Mouse (Mus musculus) liver, embryonic 14.5 days (tissue): Measurements from ENCODE around the gene Nfkbid. TPM values are rescaled to one million over a fixed set of nuclear protein-coding genes. Genes with fewer than 3 reads are reported as not detected.

Source experiments
- ATAC-seq: fragments of 200-750 bp; cut with Nextera tagmentation; 2 replicates; pipeline ENCODE4 v1.8.0; 2017; ENCODE audit warnings: moderate number of reproducible peaks, mild to moderate bottlenecking, moderate library complexity; ENCODE audit not compliant: insufficient read depth
- DNase-seq, 3 experiments: peaks; one replicate each; pipeline ENCODE4 v3.0.0-alpha.2; 2012 to 2013; ENCODE audit warnings: low read depth in 3 of 3, low spot score in 3 of 3
- H3K27ac ChIP-seq: fragments of 300-500 bp; sonication (generic); 2 replicates; pipeline ENCODE4 v1.5.1; 2014; ENCODE audit warnings: moderate library complexity, mild to moderate bottlenecking, control low read depth, inconsistent platforms
- H3K27me3 ChIP-seq: fragments of 300-500 bp; sonication (generic); 2 replicates; pipeline ENCODE4 v1.6.1; 2014; ENCODE audit warnings: mild to moderate bottlenecking, low read length, moderate library complexity; ENCODE audit not compliant: control insufficient read depth, insufficient read depth
- H3K36me3 ChIP-seq: fragments of 300-500 bp; sonication (generic); replicated peaks from 2 replicates; pipeline ENCODE4 v1.6.1; 2014; ENCODE audit warnings: low read depth; ENCODE audit not compliant: control insufficient read depth, insufficient read depth
- H3K4me1 ChIP-seq, 2 experiments: fragments of 200-500 bp in 1 of 2; fragments of 300-500 bp in 1 of 2; sonication (generic) in 1 of 2; replicated peaks; 2 replicates each; pipeline ENCODE4 v1.6.1; 2012 to 2014; ENCODE audit warnings: antibody characterized with exemption in 1 of 2, inconsistent platforms in 1 of 2, low read length in 1 of 2; ENCODE audit not compliant: control insufficient read depth in 2 of 2, insufficient read depth in 2 of 2
- H3K4me2 ChIP-seq: fragments of 300-500 bp; sonication (generic); 2 replicates; pipeline ENCODE4 v1.6.1; 2014; ENCODE audit warnings: low read depth, mild to moderate bottlenecking, control low read depth, moderate library complexity
- H3K4me3 ChIP-seq, 2 experiments: fragments of 200-500 bp in 1 of 2; fragments of 300-500 bp in 1 of 2; sonication (generic) in 1 of 2; 2 replicates each; pipeline ENCODE4 v1.5.1; 2012 to 2014; ENCODE audit warnings: low read depth in 2 of 2, low read length in 2 of 2, mild to moderate bottlenecking in 2 of 2, control low read depth in 1 of 2, inconsistent platforms in 1 of 2, moderate library complexity in 1 of 2; ENCODE audit not compliant: insufficient read depth in 1 of 2
- H3K9ac ChIP-seq: fragments of 300-500 bp; sonication (generic); replicated peaks from 2 replicates; pipeline ENCODE4 v1.6.1; 2014; ENCODE audit warnings: mild to moderate bottlenecking, control low read depth, moderate library complexity
- H3K9me3 ChIP-seq: fragments of 300-500 bp; sonication (generic); 2 replicates; pipeline ENCODE4 v1.6.1; 2016; ENCODE audit warnings: low read length, mixed read lengths; ENCODE audit not compliant: control insufficient read depth
- CTCF ChIP-seq: IDR thresholded peaks from 2 replicates; pipeline ENCODE4 v1.5.1; 2016; ENCODE audit warnings: antibody characterized with exemption, low read depth, control low read depth
- EP300 ChIP-seq: IDR thresholded peaks from 2 replicates; pipeline ENCODE4 v1.6.1; 2016; ENCODE audit warnings: antibody characterized with exemption, low read depth
- WGBS: fragments of 180-500 bp; shearing (Covaris S2); extraction: QIAGEN DNeasy Blood & Tissue Kit; methylation state at CpG from one replicate; pipeline ENCODE4 v1.1.7; 2014; ENCODE audit not compliant: insufficient replicate concordance; 5-methylcytosine and 5-hydroxymethylcytosine counted together
- polyA plus RNA-seq, 2 experiments: library from polyadenylated mRNA; depleted of rRNA in 1 of 2; stranded (reverse) in 1 of 2; unstranded in 1 of 2; fragments of >200 nt; fragmentation: Nextera tagmentation in 1 of 2; extraction: Ambion mirVana in 1 of 2; gene quantifications; 2 replicates each; pipeline versions ENCODE4 v1.2.1 to v1.2.3; 2012 to 2014

Gene Nfkbid
- polyA plus RNA-seq, 2 experiments = 0.69 to 1.2 TPM

DNA sequence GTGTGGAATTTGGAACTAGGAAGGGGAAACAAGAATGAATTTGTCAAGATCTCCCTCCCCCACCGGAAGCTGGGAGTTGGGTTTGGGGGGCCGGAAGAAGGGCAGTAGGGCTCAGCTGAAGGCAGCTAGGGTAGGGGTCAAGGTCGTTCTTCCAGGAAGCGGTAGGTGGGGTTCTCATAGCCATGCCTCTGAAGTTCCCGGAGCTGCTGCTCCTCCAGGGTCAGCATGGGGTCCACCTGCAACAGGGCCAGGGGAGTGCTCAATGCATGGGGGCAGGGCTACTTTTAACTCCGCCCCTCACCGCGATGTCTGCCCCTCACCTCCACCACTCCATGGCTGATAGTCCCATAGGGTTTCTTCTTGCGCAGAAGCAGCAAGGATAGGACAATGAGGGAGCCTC is 13.6 kb downstream of the Nfkbid start:
- ATAC-seq (no peak), DNase-seq (no peak)
- Histone ChIP-seq H3K4me3 (no peak overlapping the region), H3K9me3 (no peaks in the 10 kb centered on the region), H3K36me3 (no peaks in the 10 kb centered on the region), H3K27ac (no peak overlapping the region), H3K4me2 (no peak overlapping the region), H3K27me3 (no peaks in the 10 kb centered on the region), H3K9ac (no peak overlapping the region), H3K4me1 (no peaks in the 10 kb centered on the region)
- TF ChIP-seq EP300 (no peak), CTCF (no peak)
- WGBS = 38% methylated on average over 9 of the region's 9 CpGs

GRCm38 (mm10) chr7:30436879-30437278 is 15.3 kb downstream of the Nfkbid start:
- Histone ChIP-seq H3K4me1 (no peaks in the 10 kb centered on the region), H3K4me3 (no peak overlapping the region), H3K36me3 (no peaks in the 10 kb centered on the region), H3K9ac (no peak overlapping the region), H3K27ac (no peak overlapping the region), H3K4me2 (no peak overlapping the region), H3K9me3 (no peaks in the 10 kb centered on the region), H3K27me3 (no peaks in the 10 kb centered on the region)
- ATAC-seq (no peak), DNase-seq (no peak)
- WGBS = 12% methylated on average over 10 of the region's 10 CpGs
- TF ChIP-seq CTCF = no peak
- TF ChIP-seq EP300 = no peak

GRCm38 (mm10) chr7:30439734-30440133 is 18.2 kb downstream of the Nfkbid start:
- TF ChIP-seq CTCF (no peak), EP300 (no peak)
- Histone ChIP-seq H3K4me1 (no peaks in the 10 kb centered on the region; a peak in 1 of 4 replicates), H3K9me3 (no peaks in the 10 kb centered on the region), H3K36me3 (no peaks in the 10 kb centered on the region), H3K4me3 (no peak overlapping the region), H3K27ac (no peak overlapping the region), H3K4me2 (no peak overlapping the region), H3K27me3 (peaks cover 10% of the 10 kb centered on the region), H3K9ac (no peak overlapping the region)
- WGBS = 52% methylated on average over 13 of the region's 13 CpGs
- no peak for DNase-seq
- ATAC-seq = no peak

GRCm38 (mm10) chr7:30440697-30441096 is 19.2 kb downstream of the Nfkbid start:
- TF ChIP-seq EP300 (no peak), CTCF (peak; percentile 86)
- DNase-seq = no peak
- Histone ChIP-seq H3K4me2 (no peak overlapping the region), H3K4me3 (no peak overlapping the region), H3K36me3 (no peaks in the 10 kb centered on the region), H3K27ac (no peak overlapping the region), H3K9ac (no peak overlapping the region), H3K27me3 (peaks cover 20% of the 10 kb centered on the region), H3K4me1 (no peaks in the 10 kb centered on the region; a peak in 1 of 4 replicates), H3K9me3 (no peaks in the 10 kb centered on the region)
- ATAC-seq = no peak
- WGBS = 25% methylated on average over 4 of the region's 5 CpGs

DNA sequence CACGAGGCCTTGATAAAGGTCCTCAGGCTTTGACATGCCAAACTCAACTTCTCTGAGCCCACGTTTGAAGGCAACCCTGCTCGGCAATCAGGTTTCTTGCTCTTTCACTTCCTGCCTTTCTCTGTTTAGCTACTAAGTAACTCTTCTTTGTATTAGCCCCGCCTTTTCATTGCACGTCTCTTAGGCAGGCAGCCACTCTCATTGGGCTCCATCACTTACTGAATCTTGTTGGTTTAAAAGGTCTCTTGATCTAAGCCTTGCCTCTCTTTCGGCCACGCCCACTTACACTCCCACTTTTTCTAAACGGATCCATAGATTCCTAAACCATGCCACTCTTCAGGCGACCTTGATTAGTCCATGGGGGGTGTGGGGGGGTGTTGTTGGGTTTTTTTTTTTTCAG is 22.2 kb downstream of the Nfkbid start:
- no peaks in the 10 kb centered on the region for H3K36me3 ChIP-seq
- H3K4me1 ChIP-seq = no peaks in the 10 kb centered on the region; a peak in 1 of 4 replicates
- no peak for TF ChIP-seq CTCF
- TF ChIP-seq EP300 = no peak
- peaks cover 25% of the 10 kb centered on the region for H3K27me3 ChIP-seq
- H3K4me3 ChIP-seq = no peak overlapping the region
- DNase-seq (no peak), ATAC-seq (no peak)
- H3K9me3 ChIP-seq = no peaks in the 10 kb centered on the region
- WGBS = 19% methylated on average over 9 of the region's 9 CpGs
- no peak overlapping the region for H3K9ac ChIP-seq
- no peak overlapping the region for H3K27ac ChIP-seq
- no peak overlapping the region; the same call in 1 of the 2 replicates for H3K4me2 ChIP-seq
